Mouse (Mus musculus): Measurements from ENCODE around the gene Kansl2.
A peak's percentile ranks its signal among the peaks of the same experiment; 100 is the strongest.
"Not testable (repeated sequence)": the region's sequence is repeated elsewhere in the genome, so short reads cannot be mapped to it uniquely, and the experiment has no call there.

Gene Kansl2

GRCm38 (mm10) chr15:98528066-98528563, 5.9 kb downstream of the Kansl2 start:
- H3K4me1 ChIP-seq (replicated peaks; ENCODE audit: low read depth, low read length) = peaks cover 92% of the 10 kb centered on the region
- H3K4me3 ChIP-seq (replicated peaks; ENCODE audit: low read length) = no peak overlapping the region
- peaks cover 94% of the 10 kb centered on the region for H3K36me3 ChIP-seq (ENCODE audit: insufficient read depth, low read length)
- TF ChIP-seq CTCF (conservative IDR thresholded peaks at IDR 0.05; ENCODE audit: low read length) = no peak
- TF ChIP-seq NANOG (IDR thresholded peaks at IDR 0.05; ENCODE audit: borderline replicate concordance, low read length) = no peak
- no peak for TF ChIP-seq POU5F1 (IDR thresholded peaks at IDR 0.05; ENCODE audit: borderline replicate concordance, low read length)
- no peaks in the 10 kb centered on the region for H3K27me3 ChIP-seq (ENCODE audit: insufficient read depth, low read length)
- H3K9me3 ChIP-seq (ENCODE audit: low read length) = no peaks in the 10 kb centered on the region

- Histone ChIP-seq H3K4me1 (replicated peaks; ENCODE audit: low read depth, low read length) (peaks cover 99% of the 10 kb centered on the region), H3K36me3 (ENCODE audit: insufficient read depth, low read length) (peaks cover 100% of the 10 kb centered on the region), H3K27me3 (ENCODE audit: insufficient read depth, low read length) (no peaks in the 10 kb centered on the region), H3K9me3 (ENCODE audit: low read length) (no peaks in the 10 kb centered on the region), H3K4me3 (replicated peaks; ENCODE audit: low read length) (no peak overlapping the region)
- TF ChIP-seq NANOG (IDR thresholded peaks at IDR 0.05; ENCODE audit: borderline replicate concordance, low read length) = no peak
- TF ChIP-seq CTCF (conservative IDR thresholded peaks at IDR 0.05; ENCODE audit: low read length) = no peak
- no peak for TF ChIP-seq POU5F1 (IDR thresholded peaks at IDR 0.05; ENCODE audit: borderline replicate concordance, low read length)
These were observed 6.8 kb downstream of the Kansl2 start for GRCm38 (mm10) chr15:98527056-98527771.

DNA sequence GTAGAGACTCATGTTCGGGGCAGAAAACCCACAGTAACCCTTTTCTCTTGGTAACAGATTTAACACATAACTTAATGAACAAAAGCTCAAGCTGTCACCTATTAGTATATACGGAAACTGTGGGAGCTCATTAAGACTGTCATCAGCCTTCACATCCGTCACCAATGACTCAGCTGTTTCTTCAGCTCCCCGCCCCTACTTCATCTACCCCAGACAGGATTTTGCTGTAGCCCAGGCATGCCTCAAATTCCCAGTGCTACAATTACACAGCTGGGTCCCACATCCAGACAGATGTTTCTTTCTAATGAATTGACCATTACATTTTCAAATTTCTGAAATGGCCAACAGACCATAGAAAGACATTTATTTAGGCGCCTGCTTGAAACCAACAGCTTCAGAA, 8.0 kb downstream of the Kansl2 start:
- Histone ChIP-seq H3K36me3 (ENCODE audit: insufficient read depth, low read length) (peaks cover 100% of the 10 kb centered on the region), H3K4me1 (replicated peaks; ENCODE audit: low read depth, low read length) (peaks cover 99% of the 10 kb centered on the region), H3K27me3 (ENCODE audit: insufficient read depth, low read length) (no peaks in the 10 kb centered on the region), H3K9me3 (ENCODE audit: low read length) (no peaks in the 10 kb centered on the region), H3K4me3 (replicated peaks; ENCODE audit: low read length) (0 out of 2 replicates have a peak overlapping the region, but pooled peaks have one; percentile 3)
- TF ChIP-seq NANOG (IDR thresholded peaks at IDR 0.05; ENCODE audit: borderline replicate concordance, low read length) = no peak
- TF ChIP-seq CTCF (conservative IDR thresholded peaks at IDR 0.05; ENCODE audit: low read length) = no peak
- no peak for TF ChIP-seq POU5F1 (IDR thresholded peaks at IDR 0.05; ENCODE audit: borderline replicate concordance, low read length)

DNA sequence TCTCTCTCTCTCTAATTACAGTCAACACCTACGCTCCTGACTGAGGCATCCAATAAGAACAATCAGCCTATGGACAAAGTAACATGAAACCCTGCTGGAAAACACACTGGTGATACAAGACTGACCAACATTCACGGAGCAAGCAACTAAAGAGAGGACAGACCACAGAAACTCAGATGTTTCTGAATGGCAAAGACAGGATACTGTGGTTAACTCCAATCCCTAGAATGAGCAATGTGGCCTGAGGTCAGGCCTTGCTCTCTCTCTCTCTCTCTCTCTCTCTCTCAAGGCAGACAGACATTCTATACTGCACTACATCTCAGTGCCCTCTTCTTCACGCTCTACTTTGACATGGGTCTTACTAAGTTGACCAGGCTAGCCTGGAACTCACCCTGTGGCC, 12.8 kb downstream of the Kansl2 start:
- Histone ChIP-seq H3K9me3 (ENCODE audit: low read length) (no peaks in the 10 kb centered on the region), H3K4me1 (replicated peaks; ENCODE audit: low read depth, low read length) (peaks cover 80% of the 10 kb centered on the region), H3K36me3 (ENCODE audit: insufficient read depth, low read length) (peaks cover 83% of the 10 kb centered on the region), H3K27me3 (ENCODE audit: insufficient read depth, low read length) (no peaks in the 10 kb centered on the region), H3K4me3 (replicated peaks; ENCODE audit: low read length) (no peak overlapping the region)
- TF ChIP-seq POU5F1 (IDR thresholded peaks at IDR 0.05; ENCODE audit: borderline replicate concordance, low read length) (no peak), CTCF (conservative IDR thresholded peaks at IDR 0.05; ENCODE audit: low read length) (no peak), NANOG (IDR thresholded peaks at IDR 0.05; ENCODE audit: borderline replicate concordance, low read length) (no peak)

GRCm38 (mm10) chr15:98517380-98518355, 16.4 kb downstream of the Kansl2 start:
- TF ChIP-seq CTCF (conservative IDR thresholded peaks at IDR 0.05; ENCODE audit: low read length) = peak; percentile 99
- no peak for TF ChIP-seq POU5F1 (IDR thresholded peaks at IDR 0.05; ENCODE audit: borderline replicate concordance, low read length)
- Histone ChIP-seq H3K4me3 (replicated peaks; ENCODE audit: low read length) (no peak overlapping the region), H3K27me3 (ENCODE audit: insufficient read depth, low read length) (no peaks in the 10 kb centered on the region), H3K4me1 (replicated peaks; ENCODE audit: low read depth, low read length) (peaks cover 44% of the 10 kb centered on the region), H3K36me3 (ENCODE audit: insufficient read depth, low read length) (peaks cover 48% of the 10 kb centered on the region), H3K9me3 (ENCODE audit: low read length) (no peaks in the 10 kb centered on the region)

GRCm38 (mm10) chr15:98514845-98515244, 19.2 kb downstream of the Kansl2 start:
- Histone ChIP-seq H3K36me3 (ENCODE audit: insufficient read depth, low read length) (peaks cover 19% of the 10 kb centered on the region), H3K4me1 (replicated peaks; ENCODE audit: low read depth, low read length) (peaks cover 28% of the 10 kb centered on the region)
- H3K27me3 ChIP-seq (ENCODE audit: insufficient read depth, low read length); H3K4me3 ChIP-seq (replicated peaks; ENCODE audit: low read length); H3K9me3 ChIP-seq (ENCODE audit: low read length): not testable (repeated sequence)

GRCm38 (mm10) chr15:98514146-98514545, 19.9 kb downstream of the Kansl2 start:
- no peaks in the 10 kb centered on the region for H3K9me3 ChIP-seq (ENCODE audit: low read length)
- TF ChIP-seq POU5F1 (IDR thresholded peaks at IDR 0.05; ENCODE audit: borderline replicate concordance, low read length) (no peak), NANOG (IDR thresholded peaks at IDR 0.05; ENCODE audit: borderline replicate concordance, low read length) (no peak), CTCF (conservative IDR thresholded peaks at IDR 0.05; ENCODE audit: low read length) (no peak)
- H3K4me1 ChIP-seq (replicated peaks; ENCODE audit: low read depth, low read length) = peaks cover 26% of the 10 kb centered on the region
- H3K4me3 ChIP-seq (replicated peaks; ENCODE audit: low read length) = no peak overlapping the region
- 0 out of 2 replicates have a peak, but pooled peaks cover 2% of the 10 kb centered on the region for H3K27me3 ChIP-seq (ENCODE audit: insufficient read depth, low read length)
- H3K36me3 ChIP-seq (ENCODE audit: insufficient read depth, low read length) = peaks cover 13% of the 10 kb centered on the region

GRCm38 (mm10) chr15:98513676-98514075, 20.4 kb downstream of the Kansl2 start:
- not testable (repeated sequence) for H3K9me3 ChIP-seq (ENCODE audit: low read length); H3K4me3 ChIP-seq (replicated peaks; ENCODE audit: low read length); H3K27me3 ChIP-seq (ENCODE audit: insufficient read depth, low read length)
- H3K4me1 ChIP-seq (replicated peaks; ENCODE audit: low read depth, low read length) = peaks cover 26% of the 10 kb centered on the region
- peaks cover 13% of the 10 kb centered on the region for H3K36me3 ChIP-seq (ENCODE audit: insufficient read depth, low read length)
